Mouse (Mus musculus): ENCODE data around the gene Akirin1. TPM values are rescaled to one million over a fixed set of nuclear protein-coding genes. Genes with fewer than 3 reads are reported as not detected.
A peak's percentile ranks its signal among the peaks of the same experiment; 100 is the strongest.

Gene Akirin1
- total RNA-seq, 2 experiments from 2014 or later = 19.3 to 24.3 TPM

GRCm38 (mm10) chr4:123732163-123732910 lies 17.8 kb downstream of the Akirin1 start:
- intact Hi-C loops (cut with DNase I) = no loop called here
- no peak for DNase-seq

- no peak for DNase-seq
- intact Hi-C loops (cut with DNase I) = no loop called here
These were observed 28.4 kb downstream of the Akirin1 start for GRCm38 (mm10) chr4:123721761-123722160.

- DNase-seq = no peak
- intact Hi-C loops (cut with DNase I) = no loop called here
These were observed 31.7 kb downstream of the Akirin1 start for GRCm38 (mm10) chr4:123718434-123718780.

- peak; percentile 94 to 95 for DNase-seq
- intact Hi-C loops (cut with DNase I) = no loop called here
These were observed 32.3 kb downstream of the Akirin1 start, which contains the start of gene Ndufs5 for GRCm38 (mm10) chr4:123717574-123718433. TSS of gene Ndufs5 (minus strand) at chr4:123718202.

- intact Hi-C loops (cut with DNase I) = no loop called here
- no peak for DNase-seq
These were observed 37.7 kb downstream of the Akirin1 start for GRCm38 (mm10) chr4:123712431-123712830.

- DNase-seq = no peak
- intact Hi-C loops (cut with DNase I) = no loop called here
These were observed 42.8 kb downstream of the Akirin1 start for GRCm38 (mm10) chr4:123707340-123707739.

GRCm38 (mm10) chr4:123705340-123705739 lies 44.8 kb downstream of the Akirin1 start:
- intact Hi-C loops (cut with DNase I) = no loop called here
- DNase-seq = no peak

- intact Hi-C loops (cut with DNase I) = no loop called here
- no peak for DNase-seq
These were observed 56.8 kb downstream of the Akirin1 start for GRCm38 (mm10) chr4:123693384-123693783.

- intact Hi-C loops (cut with DNase I) = no loop called here
- DNase-seq = no peak
These were observed 58.1 kb downstream of the Akirin1 start for GRCm38 (mm10) chr4:123692071-123692470.

GRCm38 (mm10) chr4:123690311-123690710 lies 59.8 kb downstream of the Akirin1 start:
- intact Hi-C loops (cut with DNase I) = no loop called here
- DNase-seq = no peak

GRCm38 (mm10) chr4:123687025-123687781 lies 62.9 kb downstream of the Akirin1 start:
- DNase-seq = peak; percentile 18 to 32
- intact Hi-C loops (cut with DNase I) = no loop called here

GRCm38 (mm10) chr4:123686368-123687024 lies 63.6 kb downstream of the Akirin1 start:
- intact Hi-C loops (cut with DNase I) = no loop called here
- DNase-seq = no peak

- no peak for DNase-seq
- intact Hi-C loops (cut with DNase I) = no loop called here
These were observed 64.5 kb downstream of the Akirin1 start for GRCm38 (mm10) chr4:123685506-123686242.

- no peak for DNase-seq
- intact Hi-C loops (cut with DNase I) = no loop called here
These were observed 65.1 kb downstream of the Akirin1 start for GRCm38 (mm10) chr4:123685046-123685445.

Other genes with a start within 250 kb of the Akirin1 start
- 10 to 100 TPM; 49.0 to 51.9 TPM for gene Macf1, start 66.0 kb downstream of the Akirin1 start, total RNA-seq (2021)
- 100 to 1,000 TPM; 246 to 272 TPM for gene Ndufs5, start 32.1 kb downstream of the Akirin1 start, total RNA-seq (2021)
- not detected for gene Rhbdl2, start 37.5 kb upstream of the Akirin1 start, total RNA-seq (2021)
- not detected for gene 4933427I04Rik, start 109.3 kb upstream of the Akirin1 start, total RNA-seq (2021)
- 10 to 100 TPM; 17.1 to 18.5 TPM for gene Mycbp, start 154.5 kb upstream of the Akirin1 start, total RNA-seq (2021)
- gene Rragc, start 167.1 kb upstream of the Akirin1 start, total RNA-seq (2021) = 10 to 100 TPM; 17.6 to 18.7 TPM
- gene 4930535I16Rik, start 167.7 kb upstream of the Akirin1 start, total RNA-seq (2021) = not detected

All from gastrocnemius, postnatal 36 days (tissue).